Mouse (Mus musculus) limb, embryonic 14.5 days (tissue): ENCODE results near the gene Ifna6. TPM values are rescaled to one million over a fixed set of nuclear protein-coding genes. Genes with fewer than 3 reads are reported as not detected.
A peak's percentile ranks its signal among the peaks of the same experiment; 100 is the strongest.

ENCODE experiments used
- ATAC-seq: fragments of 200-750 bp; cut with Nextera tagmentation; 2 replicates; pipeline ENCODE4 v1.8.0; 2017; ENCODE audit warnings: low read depth, moderate number of reproducible peaks, moderate TSS enrichment; ENCODE audit not compliant: low FRiP score
- DNase-seq: peaks from one replicate; pipeline ENCODE4 v3.0.0-alpha.2; 2015; ENCODE audit warnings: low spot score
- H3K27ac ChIP-seq: fragments of 300-500 bp; sonication (generic); replicated peaks from 2 replicates; pipeline ENCODE4 v1.5.1; 2014; ENCODE audit warnings: low read depth, mild to moderate bottlenecking, low read length, moderate library complexity, mixed read lengths
- H3K27me3 ChIP-seq: fragments of 300-500 bp; sonication (generic); 2 replicates; pipeline ENCODE4 v1.6.1; 2014; ENCODE audit warnings: low read length, mixed read lengths; ENCODE audit not compliant: control insufficient read depth, insufficient read depth
- H3K36me3 ChIP-seq: fragments of 300-500 bp; sonication (generic); 2 replicates; pipeline ENCODE4 v1.6.1; 2014; ENCODE audit warnings: mild to moderate bottlenecking, low read length, moderate library complexity, mixed read lengths; ENCODE audit not compliant: control insufficient read depth, insufficient read depth
- H3K4me1 ChIP-seq: fragments of 300-500 bp; sonication (generic); 2 replicates; pipeline ENCODE4 v1.6.1; 2014; ENCODE audit warnings: antibody characterized with exemption, low read length, mixed read lengths; ENCODE audit not compliant: control insufficient read depth, insufficient read depth
- H3K4me2 ChIP-seq: fragments of 300-500 bp; sonication (generic); replicated peaks from 2 replicates; pipeline ENCODE4 v1.6.1; 2014; ENCODE audit warnings: low read depth, mild to moderate bottlenecking, low read length, moderate library complexity; ENCODE audit not compliant: severe bottlenecking
- H3K4me3 ChIP-seq: fragments of 300-500 bp; sonication (generic); replicated peaks from 2 replicates; pipeline ENCODE4 v1.5.1; 2014; ENCODE audit warnings: low read length
- H3K9ac ChIP-seq: fragments of 300-500 bp; sonication (generic); 2 replicates; pipeline ENCODE4 v1.6.1; 2014; ENCODE audit warnings: mild to moderate bottlenecking, low read depth, low read length, moderate library complexity; ENCODE audit not compliant: severe bottlenecking
- H3K9me3 ChIP-seq: fragments of 300-500 bp; sonication (generic); 2 replicates; pipeline ENCODE4 v1.6.1; 2016; ENCODE audit warnings: low read length; ENCODE audit not compliant: control insufficient read depth
- POLR2A ChIP-seq: fragments of 200-500 bp; IDR thresholded peaks from 2 replicates; pipeline ENCODE4 v1.8.0; 2012; ENCODE audit warnings: inconsistent platforms, mild to moderate bottlenecking, moderate library complexity, borderline replicate concordance; ENCODE audit not compliant: insufficient read depth, insufficient read length; ENCODE audit errors: extremely low read depth
- WGBS: fragments of 180-500 bp; shearing (Covaris S2); extraction: QIAGEN DNeasy Blood & Tissue Kit; methylation state at CpG from one replicate; pipeline ENCODE4 v1.1.7; 2014; 5-methylcytosine and 5-hydroxymethylcytosine counted together
- polyA plus RNA-seq, 2 experiments: library from polyadenylated mRNA; depleted of rRNA in 1 of 2; stranded (reverse) in 1 of 2; unstranded in 1 of 2; fragments of >200 nt; fragmentation: Nextera tagmentation in 1 of 2; extraction: Ambion mirVana in 1 of 2; gene quantifications; 2 replicates each; pipeline versions ENCODE4 v1.2.1 to v1.2.3; 2012 to 2014

The Ifna6 gene
- polyA plus RNA-seq, 2 experiments: not detected

DNA sequence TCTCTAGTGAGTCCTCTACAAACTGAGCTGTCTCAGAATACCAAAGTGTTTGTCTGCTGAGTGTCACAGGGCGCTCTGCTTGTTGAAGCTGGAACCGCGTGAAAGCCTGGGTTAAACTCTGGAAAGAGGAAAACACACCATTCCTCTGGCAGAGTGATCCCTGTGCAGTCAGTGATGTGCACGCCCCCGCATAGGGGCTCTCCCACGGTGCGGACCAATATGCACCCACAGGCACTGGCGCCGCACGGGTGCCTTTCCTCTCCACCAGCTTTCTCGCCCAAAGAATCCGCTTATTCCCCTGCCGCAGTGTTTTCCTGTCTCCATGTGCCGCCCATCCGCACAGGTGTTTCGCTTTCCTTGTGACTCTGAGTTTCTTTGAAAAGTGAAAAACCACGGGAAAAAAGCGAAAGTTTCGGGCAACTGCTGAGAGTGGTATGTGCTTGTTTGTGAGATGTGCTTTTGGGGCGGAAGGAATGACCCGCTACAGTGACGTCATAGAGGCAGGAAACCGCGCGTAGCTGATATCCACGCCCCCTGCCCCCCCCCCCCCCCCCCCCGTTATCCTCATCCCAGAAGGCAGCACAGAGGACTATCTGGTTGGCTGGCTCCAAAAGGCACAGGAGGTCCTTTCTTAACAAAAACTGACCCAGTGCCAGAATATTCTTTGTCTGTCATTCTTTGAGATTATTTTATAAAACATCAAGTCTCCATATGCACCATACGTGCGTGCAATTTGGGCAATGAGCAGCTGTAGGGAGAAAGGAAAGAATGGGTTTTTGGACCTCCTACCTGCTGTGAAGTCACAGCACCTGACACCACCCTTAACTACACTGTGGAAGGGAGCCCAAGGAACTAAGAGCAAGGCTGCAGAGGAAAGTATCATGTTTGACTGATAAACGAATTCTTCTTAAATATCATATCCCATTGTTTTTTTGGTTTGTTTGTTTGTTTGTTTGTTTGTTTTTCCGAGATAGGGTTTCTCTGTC lies 41.0 kb downstream of the Ifna6 start:
- ATAC-seq (peak; percentile 60; the same call in 1 of the 2 replicates), DNase-seq (peak; percentile 16)
- no peaks in the 10 kb centered on the region for H3K36me3 ChIP-seq
- no peak overlapping the region for H3K27ac ChIP-seq
- peaks cover 5% of the 10 kb centered on the region for H3K4me1 ChIP-seq
- H3K9me3 ChIP-seq: no peaks in the 10 kb centered on the region
- H3K4me2 ChIP-seq: peak overlapping the region; percentile 82
- 8% methylated on average over 30 of the region's 31 CpGs for WGBS
- no peaks in the 10 kb centered on the region for H3K27me3 ChIP-seq
- H3K4me3 ChIP-seq: peak overlapping the region; percentile 49
- H3K9ac ChIP-seq: peak overlapping the region; percentile 52
- TF ChIP-seq POLR2A: no peak

DNA sequence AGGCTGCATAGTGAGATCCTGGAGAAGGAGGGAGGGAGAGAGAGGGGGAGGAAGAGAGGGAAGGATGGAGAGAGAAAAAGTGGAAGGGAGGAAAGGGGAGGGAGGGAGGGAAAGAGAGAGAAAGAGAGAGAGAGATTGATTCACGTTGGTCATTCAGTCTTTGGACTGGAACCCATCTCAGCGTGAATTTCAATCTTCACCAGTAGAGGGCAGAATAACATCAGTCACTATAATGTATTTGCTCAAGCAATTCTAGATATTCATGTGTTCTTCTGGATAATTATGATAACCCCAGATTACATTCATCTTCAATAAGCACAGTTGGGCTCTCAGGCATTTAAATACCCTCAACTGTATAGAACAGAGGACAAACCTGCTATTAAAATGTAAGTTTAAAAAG lies 45.5 kb downstream of the Ifna6 start:
- Histone ChIP-seq H3K4me2 (no peak overlapping the region), H3K36me3 (no peaks in the 10 kb centered on the region), H3K9me3 (no peaks in the 10 kb centered on the region), H3K4me3 (no peak overlapping the region), H3K27ac (no peak overlapping the region), H3K9ac (no peak overlapping the region), H3K4me1 (peaks cover 3% of the 10 kb centered on the region), H3K27me3 (no peaks in the 10 kb centered on the region)
- peak; percentile 77 for DNase-seq
- no peak for TF ChIP-seq POLR2A
- ATAC-seq: 0 out of 2 replicates have a peak, but pooled peaks have one; percentile 51
- 0% methylated on average over 2 of the region's 2 CpGs for WGBS

DNA sequence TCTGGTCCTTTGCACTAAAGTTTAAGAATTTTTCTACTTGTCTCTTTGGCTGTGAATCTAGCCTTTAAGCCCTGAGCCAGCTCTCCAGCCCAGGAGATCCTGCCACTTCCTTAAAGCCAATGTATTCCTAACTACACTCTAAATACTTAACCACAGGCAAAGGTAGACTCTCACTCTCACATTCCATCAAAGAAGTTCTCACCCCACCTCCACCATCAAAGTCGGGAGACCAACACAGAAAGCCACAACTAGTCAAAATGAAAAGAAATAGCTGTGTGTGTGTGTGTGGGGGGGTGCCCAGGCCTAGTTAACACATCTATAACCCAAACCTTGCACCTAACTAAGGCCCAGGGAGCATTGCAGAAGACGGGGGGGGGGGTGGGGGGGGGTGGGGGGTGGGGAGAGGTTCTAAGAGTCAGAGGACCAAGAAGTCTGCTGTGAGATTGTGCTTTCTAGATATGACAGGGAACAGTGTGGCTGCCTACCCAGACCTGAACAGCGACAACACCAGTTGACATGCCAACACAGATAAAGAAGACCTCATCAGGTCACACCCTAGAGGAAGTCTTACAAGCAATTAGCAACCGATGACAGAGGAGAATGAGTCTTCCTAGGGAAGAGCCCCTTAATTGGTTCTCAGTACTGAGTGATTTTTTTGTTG lies 48.3 kb downstream of the Ifna6 start:
- DNase-seq (no peak), ATAC-seq (no peak)
- Histone ChIP-seq H3K9me3 (no peaks in the 10 kb centered on the region), H3K4me3 (no peak overlapping the region), H3K4me1 (no peaks in the 10 kb centered on the region), H3K36me3 (no peaks in the 10 kb centered on the region), H3K27ac (no peak overlapping the region), H3K27me3 (no peaks in the 10 kb centered on the region), H3K9ac (no peak overlapping the region), H3K4me2 (no peak overlapping the region)
- no peak for TF ChIP-seq POLR2A
- WGBS: 63% methylated on average over 3 of the region's 4 CpGs

DNA sequence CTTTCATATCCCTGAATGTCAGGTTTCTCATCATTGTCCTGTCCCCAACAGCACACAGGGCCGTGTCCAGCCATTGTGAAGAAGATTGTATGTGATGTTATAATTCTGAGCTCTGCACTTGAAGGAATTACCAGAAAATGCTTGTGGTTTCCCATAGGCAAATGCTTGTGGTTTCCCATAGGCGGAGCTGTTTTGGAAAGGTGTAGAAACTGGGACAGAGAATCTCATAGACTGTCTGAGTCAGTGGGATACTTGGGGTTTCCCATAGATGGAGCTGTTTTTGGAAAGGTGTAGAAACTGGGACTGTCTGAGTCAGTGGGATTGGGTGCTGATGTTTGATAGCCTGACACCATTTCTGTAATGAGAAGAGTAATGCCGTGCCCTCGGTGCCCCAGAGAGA lies 49.3 kb downstream of the Ifna6 start:
- no peak for TF ChIP-seq POLR2A
- ATAC-seq: no peak
- H3K4me3 ChIP-seq: no peak overlapping the region
- no peaks in the 10 kb centered on the region for H3K27me3 ChIP-seq
- H3K36me3 ChIP-seq: no peaks in the 10 kb centered on the region
- H3K9me3 ChIP-seq: no peaks in the 10 kb centered on the region
- no peaks in the 10 kb centered on the region for H3K4me1 ChIP-seq
- no peak overlapping the region for H3K27ac ChIP-seq
- DNase-seq: no peak
- H3K4me2 ChIP-seq: no peak overlapping the region
- no peak overlapping the region for H3K9ac ChIP-seq
- WGBS: 74% methylated on average over 4 of the region's 4 CpGs

Other genes starting within 250 kb of the Ifna6 start
- not detected in 2 replicates for gene Ifna9, start 235.0 kb upstream of the Ifna6 start, polyA plus RNA-seq (2012; rRNA removed)
- not detected in 2 replicates for gene Ifna9, start 235.0 kb upstream of the Ifna6 start, polyA plus RNA-seq (2014; fragmentation: Nextera tagmentation; extraction: Ambion mirVana)
- gene Ifna12, start 224.0 kb upstream of the Ifna6 start, polyA plus RNA-seq (2012; rRNA removed): not detected in 2 replicates
- not detected in 2 replicates for gene Ifna12, start 224.0 kb upstream of the Ifna6 start, polyA plus RNA-seq (2014; fragmentation: Nextera tagmentation; extraction: Ambion mirVana)
- gene C87499, start 193.0 kb upstream of the Ifna6 start, polyA plus RNA-seq (2012; rRNA removed): not detected in 2 replicates
- gene C87499, start 193.0 kb upstream of the Ifna6 start, polyA plus RNA-seq (2014; fragmentation: Nextera tagmentation; extraction: Ambion mirVana): not detected in 2 replicates
- gene Ifna13, start 183.0 kb upstream of the Ifna6 start, polyA plus RNA-seq (2012; rRNA removed): not detected in 2 replicates
- not detected in 2 replicates for gene Ifna13, start 183.0 kb upstream of the Ifna6 start, polyA plus RNA-seq (2014; fragmentation: Nextera tagmentation; extraction: Ambion mirVana)
- gene Ifna16, start 150.5 kb upstream of the Ifna6 start, polyA plus RNA-seq (2012; rRNA removed): not detected in 2 replicates
- not detected in 2 replicates for gene Ifna16, start 150.5 kb upstream of the Ifna6 start, polyA plus RNA-seq (2014; fragmentation: Nextera tagmentation; extraction: Ambion mirVana)
- gene Ifna2, start 143.5 kb upstream of the Ifna6 start, polyA plus RNA-seq (2012; rRNA removed): not detected in 2 replicates
- not detected in 2 replicates for gene Ifna2, start 143.5 kb upstream of the Ifna6 start, polyA plus RNA-seq (2014; fragmentation: Nextera tagmentation; extraction: Ambion mirVana)
- 0.09 TPM in 1 of 2 replicates, not detected in the other for gene Ifnab, start 136.1 kb upstream of the Ifna6 start, polyA plus RNA-seq (2012; rRNA removed)
- not detected in 2 replicates for gene Ifnab, start 136.1 kb upstream of the Ifna6 start, polyA plus RNA-seq (2014; fragmentation: Nextera tagmentation; extraction: Ambion mirVana)
- 0.63 and 0.86 TPM in 2 replicates for gene Gm26566, start 105.6 kb upstream of the Ifna6 start, polyA plus RNA-seq (2012; rRNA removed)
- 0.70 and 2.0 TPM in 2 replicates for gene Gm26566, start 105.6 kb upstream of the Ifna6 start, polyA plus RNA-seq (2014; fragmentation: Nextera tagmentation; extraction: Ambion mirVana)
- 41.4 and 41.6 TPM in 2 replicates for gene Klhl9, start 105.0 kb upstream of the Ifna6 start, polyA plus RNA-seq (2012; rRNA removed)
- 127 and 137 TPM in 2 replicates for gene Klhl9, start 105.0 kb upstream of the Ifna6 start, polyA plus RNA-seq (2014; fragmentation: Nextera tagmentation; extraction: Ambion mirVana)
- gene Gm13271, start 72.5 kb upstream of the Ifna6 start, polyA plus RNA-seq (2012; rRNA removed): not detected in 2 replicates
- gene Gm13271, start 72.5 kb upstream of the Ifna6 start, polyA plus RNA-seq (2014; fragmentation: Nextera tagmentation; extraction: Ambion mirVana): not detected in 2 replicates
- 0.13 and 0.24 TPM in 2 replicates for gene Gm13283, start 67.3 kb upstream of the Ifna6 start, polyA plus RNA-seq (2012; rRNA removed)
- gene Gm13283, start 67.3 kb upstream of the Ifna6 start, polyA plus RNA-seq (2014; fragmentation: Nextera tagmentation; extraction: Ambion mirVana): 0.21 TPM in 1 of 2 replicates, not detected in the other
- not detected in 2 replicates for gene Gm13290, start 53.6 kb upstream of the Ifna6 start, polyA plus RNA-seq (2012; rRNA removed)
- gene Gm13290, start 53.6 kb upstream of the Ifna6 start, polyA plus RNA-seq (2014; fragmentation: Nextera tagmentation; extraction: Ambion mirVana): 0.33 and 0.48 TPM in 2 replicates
- gene Gm13289, start 50.5 kb upstream of the Ifna6 start, polyA plus RNA-seq (2012; rRNA removed): not detected in 2 replicates
- not detected in 2 replicates for gene Gm13289, start 50.5 kb upstream of the Ifna6 start, polyA plus RNA-seq (2014; fragmentation: Nextera tagmentation; extraction: Ambion mirVana)
- 0.16 TPM in 1 of 2 replicates, not detected in the other for gene Gm13272, start 47.6 kb upstream of the Ifna6 start, polyA plus RNA-seq (2012; rRNA removed)
- not detected in 2 replicates for gene Gm13272, start 47.6 kb upstream of the Ifna6 start, polyA plus RNA-seq (2014; fragmentation: Nextera tagmentation; extraction: Ambion mirVana)
- gene Ifnz, start 45.3 kb upstream of the Ifna6 start, polyA plus RNA-seq (2012; rRNA removed): 0.10 and 0.17 TPM in 2 replicates
- 0.25 TPM in 1 of 2 replicates, not detected in the other for gene Ifnz, start 45.3 kb upstream of the Ifna6 start, polyA plus RNA-seq (2014; fragmentation: Nextera tagmentation; extraction: Ambion mirVana)
- 0.14 and 0.44 TPM in 2 replicates for gene Gm13276, start 41.7 kb upstream of the Ifna6 start, polyA plus RNA-seq (2012; rRNA removed)
- gene Gm13276, start 41.7 kb upstream of the Ifna6 start, polyA plus RNA-seq (2014; fragmentation: Nextera tagmentation; extraction: Ambion mirVana): not detected in 2 replicates
- gene Gm13277, start 38.8 kb upstream of the Ifna6 start, polyA plus RNA-seq (2012; rRNA removed): not detected in 2 replicates
- gene Gm13277, start 38.8 kb upstream of the Ifna6 start, polyA plus RNA-seq (2014; fragmentation: Nextera tagmentation; extraction: Ambion mirVana): not detected in 2 replicates
- gene Gm13278, start 35.9 kb upstream of the Ifna6 start, polyA plus RNA-seq (2012; rRNA removed): not detected in 2 replicates
- gene Gm13278, start 35.9 kb upstream of the Ifna6 start, polyA plus RNA-seq (2014; fragmentation: Nextera tagmentation; extraction: Ambion mirVana): not detected in 2 replicates
- gene Gm13275, start 32.9 kb upstream of the Ifna6 start, polyA plus RNA-seq (2012; rRNA removed): 0.47 TPM in 1 of 2 replicates, not detected in the other
- not detected in 2 replicates for gene Gm13275, start 32.9 kb upstream of the Ifna6 start, polyA plus RNA-seq (2014; fragmentation: Nextera tagmentation; extraction: Ambion mirVana)
- not detected in 2 replicates for gene Gm13279, start 30.0 kb upstream of the Ifna6 start, polyA plus RNA-seq (2012; rRNA removed)
- gene Gm13279, start 30.0 kb upstream of the Ifna6 start, polyA plus RNA-seq (2014; fragmentation: Nextera tagmentation; extraction: Ambion mirVana): not detected in 2 replicates
- gene Gm13285, start 27.8 kb upstream of the Ifna6 start, polyA plus RNA-seq (2012; rRNA removed): not detected in 2 replicates
- gene Gm13285, start 27.8 kb upstream of the Ifna6 start, polyA plus RNA-seq (2014; fragmentation: Nextera tagmentation; extraction: Ambion mirVana): 0.65 and 1.3 TPM in 2 replicates
- 0.47 TPM in 1 of 2 replicates, not detected in the other for gene Gm13287, start 24.2 kb upstream of the Ifna6 start, polyA plus RNA-seq (2012; rRNA removed)
- gene Gm13287, start 24.2 kb upstream of the Ifna6 start, polyA plus RNA-seq (2014; fragmentation: Nextera tagmentation; extraction: Ambion mirVana): not detected in 2 replicates
- 0.04 and 0.09 TPM in 2 replicates for gene Gm13288, start 21.9 kb upstream of the Ifna6 start, polyA plus RNA-seq (2012; rRNA removed)
- not detected in 2 replicates for gene Gm13288, start 21.9 kb upstream of the Ifna6 start, polyA plus RNA-seq (2014; fragmentation: Nextera tagmentation; extraction: Ambion mirVana)
- gene Ifna7, start 11.2 kb upstream of the Ifna6 start, polyA plus RNA-seq (2012; rRNA removed): not detected in 2 replicates
- not detected in 2 replicates for gene Ifna7, start 11.2 kb upstream of the Ifna6 start, polyA plus RNA-seq (2014; fragmentation: Nextera tagmentation; extraction: Ambion mirVana)
- gene Ifna11, start 7.5 kb upstream of the Ifna6 start, polyA plus RNA-seq (2012; rRNA removed): not detected in 2 replicates
- gene Ifna11, start 7.5 kb upstream of the Ifna6 start, polyA plus RNA-seq (2014; fragmentation: Nextera tagmentation; extraction: Ambion mirVana): not detected in 2 replicates
- gene Ifna5, start 8.1 kb downstream of the Ifna6 start, polyA plus RNA-seq (2012; rRNA removed): not detected in 2 replicates
- not detected in 2 replicates for gene Ifna5, start 8.1 kb downstream of the Ifna6 start, polyA plus RNA-seq (2014; fragmentation: Nextera tagmentation; extraction: Ambion mirVana)
- gene Ifna4, start 14.4 kb downstream of the Ifna6 start, polyA plus RNA-seq (2012; rRNA removed): not detected in 2 replicates
- not detected in 2 replicates for gene Ifna4, start 14.4 kb downstream of the Ifna6 start, polyA plus RNA-seq (2014; fragmentation: Nextera tagmentation; extraction: Ambion mirVana)
- gene Ifna1, start 22.7 kb downstream of the Ifna6 start, polyA plus RNA-seq (2012; rRNA removed): not detected in 2 replicates
- gene Ifna1, start 22.7 kb downstream of the Ifna6 start, polyA plus RNA-seq (2014; fragmentation: Nextera tagmentation; extraction: Ambion mirVana): not detected in 2 replicates
- not detected in 2 replicates for gene Ifne, start 52.8 kb downstream of the Ifna6 start, polyA plus RNA-seq (2012; rRNA removed)
- not detected in 2 replicates for gene Ifne, start 52.8 kb downstream of the Ifna6 start, polyA plus RNA-seq (2014; fragmentation: Nextera tagmentation; extraction: Ambion mirVana)